Mouse (Mus musculus) brown adipose tissue, adult 24 weeks (tissue): ENCODE results near the gene Pde1a. TPM values are rescaled to one million over a fixed set of nuclear protein-coding genes. Genes with fewer than 3 reads are reported as not detected.
"Not testable (repeated sequence)": the region's sequence is repeated elsewhere in the genome, so short reads cannot be mapped to it uniquely, and the experiment has no call there.

Experiments
- H3K27ac ChIP-seq: fragments of 200-500 bp; replicated peaks from 2 replicates; pipeline ENCODE4 v1.5.1; 2012; ENCODE audit warnings: low read depth, mild to moderate bottlenecking, low read length
- H3K4me1 ChIP-seq: fragments of 200-500 bp; 2 replicates; pipeline ENCODE4 v1.6.1; 2012; ENCODE audit warnings: low read length, mixed read lengths; ENCODE audit not compliant: control insufficient read depth, insufficient read depth, insufficient read length
- H3K4me3 ChIP-seq: fragments of 200-500 bp; 2 replicates; pipeline ENCODE4 v1.5.1; 2012; ENCODE audit warnings: low read depth, mild to moderate bottlenecking, low read length, moderate library complexity; ENCODE audit not compliant: insufficient read depth
- polyA plus RNA-seq: library from polyadenylated mRNA; stranded (reverse); fragments of >200 nt; gene quantifications from 2 replicates; pipeline ENCODE4 v1.2.4, GENCODE M21; 2012; ENCODE audit not compliant: missing spikeins, insufficient read depth, insufficient read length

The Pde1a gene
- polyA plus RNA-seq, 1 experiment: 32.2 TPM

DNA sequence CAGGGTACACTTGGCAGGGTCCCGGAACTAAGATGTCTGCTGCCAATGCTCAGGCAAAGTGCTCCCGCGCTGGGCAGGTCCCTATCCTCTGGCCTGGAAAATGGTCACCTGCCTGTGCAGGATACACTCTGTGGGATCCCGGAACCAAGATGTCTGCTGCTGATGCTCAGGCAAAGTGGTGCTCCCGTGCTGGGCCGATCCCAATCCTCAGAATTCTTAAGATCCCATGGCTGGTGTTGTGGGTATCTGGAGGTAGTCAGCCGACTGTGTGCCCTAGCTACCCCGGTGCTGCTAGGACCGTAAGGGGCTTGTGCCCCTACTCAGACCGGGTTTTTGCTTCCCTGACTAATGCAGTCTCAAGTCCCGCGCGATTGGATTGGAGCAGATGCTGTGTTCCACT, 281.9 kb downstream of the Pde1a start:
- not testable (repeated sequence) for H3K4me3 ChIP-seq, H3K27ac ChIP-seq, H3K4me1 ChIP-seq

DNA sequence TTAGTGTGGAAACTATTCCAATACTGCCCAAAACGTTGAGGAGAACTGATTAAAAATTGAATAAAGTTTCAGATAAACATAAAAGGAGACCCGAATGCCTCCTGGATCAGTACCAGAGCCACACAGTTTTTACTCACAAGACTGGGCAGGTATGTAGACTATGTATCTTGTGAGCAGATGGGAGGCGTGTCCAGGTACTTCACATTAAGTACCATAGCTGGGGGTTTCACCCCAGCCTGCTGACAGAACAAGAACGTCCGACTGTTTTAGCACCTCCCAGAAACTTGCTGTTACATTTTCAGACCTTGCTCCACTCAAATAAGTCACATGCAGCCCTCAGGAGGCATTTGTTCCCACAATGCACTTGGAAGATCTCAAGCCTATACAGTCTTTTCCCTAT, 289.7 kb downstream of the Pde1a start:
- Histone ChIP-seq H3K4me3 (no peak overlapping the region), H3K27ac (no peak overlapping the region), H3K4me1 (no peaks in the 10 kb centered on the region)

DNA sequence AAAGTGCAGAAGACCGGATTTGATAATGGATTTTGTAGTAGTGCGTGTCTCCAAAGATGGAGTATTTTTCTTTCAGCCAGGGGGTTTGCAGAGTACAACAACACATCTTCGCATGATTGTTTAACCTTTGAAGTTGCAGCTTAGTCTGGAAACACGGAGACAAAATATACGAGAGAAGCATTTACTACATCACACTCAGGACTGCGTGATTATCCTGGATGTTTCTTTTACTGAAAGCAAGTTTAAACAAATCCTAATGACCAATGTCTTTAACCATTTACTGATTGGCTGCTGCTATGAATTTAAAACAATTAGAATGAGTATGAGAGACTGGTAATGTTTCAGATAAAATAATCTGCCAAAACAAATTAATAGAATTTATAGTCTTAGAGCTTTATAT, 290.2 kb downstream of the Pde1a start:
- no peaks in the 10 kb centered on the region for H3K4me1 ChIP-seq
- no peak overlapping the region for H3K4me3 ChIP-seq
- no peak overlapping the region for H3K27ac ChIP-seq

DNA sequence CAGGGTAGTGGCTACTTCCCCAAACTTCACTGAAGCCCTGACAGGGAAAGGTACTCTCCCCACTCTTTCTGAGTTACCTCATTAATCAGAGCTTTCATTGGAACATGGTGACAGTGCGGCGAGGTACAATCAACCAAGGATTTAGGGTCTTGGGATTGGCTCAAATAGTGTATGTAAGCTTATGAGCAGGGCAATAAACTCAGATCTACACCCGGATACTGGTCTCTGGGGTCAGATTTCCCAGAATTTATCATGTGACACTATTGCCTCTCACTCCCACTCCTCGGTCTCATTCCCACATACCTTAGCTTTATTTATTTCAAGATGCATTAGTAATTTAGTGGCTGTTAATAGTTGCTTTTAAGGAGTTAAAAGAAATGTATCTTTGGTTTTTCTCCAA, 303.4 kb downstream of the Pde1a start:
- no peak overlapping the region for H3K4me3 ChIP-seq
- H3K27ac ChIP-seq: no peak overlapping the region
- no peaks in the 10 kb centered on the region for H3K4me1 ChIP-seq

DNA sequence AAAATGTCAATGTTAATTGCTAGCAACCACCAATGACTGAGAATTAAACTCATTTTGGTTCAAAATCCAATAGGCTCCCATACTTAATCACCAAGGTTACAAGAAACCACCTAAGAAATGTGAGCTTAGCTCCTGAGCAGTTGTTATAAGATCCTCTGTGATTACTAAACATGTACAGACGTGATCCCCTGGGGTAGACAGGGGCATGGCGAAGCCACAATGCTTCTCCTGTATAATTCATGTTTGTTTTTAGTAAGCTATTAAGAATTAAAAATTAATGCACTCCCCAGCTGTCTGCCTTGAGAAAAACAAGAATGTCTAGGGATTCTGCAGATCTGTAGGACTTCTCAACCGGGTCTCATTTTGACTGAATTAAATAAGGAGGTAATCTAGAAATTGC, 309.7 kb downstream of the Pde1a start:
- Histone ChIP-seq H3K27ac (no peak overlapping the region), H3K4me1 (no peaks in the 10 kb centered on the region)

GRCm38 (mm10) chr2:79815708-79816484, 313.4 kb downstream of the Pde1a start:
- no peak overlapping the region for H3K27ac ChIP-seq

More for the DNA sequence above, 309.7 kb downstream of the Pde1a start:
- H3K4me3 ChIP-seq: no peak overlapping the region

GRCm38 (mm10) chr2:79798627-79799026, 330.6 kb downstream of the Pde1a start:
- Histone ChIP-seq H3K4me1 (no peaks in the 10 kb centered on the region), H3K27ac (no peak overlapping the region), H3K4me3 (no peak overlapping the region)

More at GRCm38 (mm10) chr2:79815708-79816484, 313.4 kb downstream of the Pde1a start:
- Histone ChIP-seq H3K4me3 (no peak overlapping the region), H3K4me1 (no peaks in the 10 kb centered on the region)

GRCm38 (mm10) chr2:79797444-79797843, 331.8 kb downstream of the Pde1a start:
- H3K4me1 ChIP-seq: no peaks in the 10 kb centered on the region
- no peak overlapping the region for H3K27ac ChIP-seq
- H3K4me3 ChIP-seq: no peak overlapping the region

- H3K27ac ChIP-seq: 0 out of 2 replicates have a peak overlapping the region, but pooled peaks have one; percentile 8
- no peak overlapping the region for H3K4me3 ChIP-seq
- H3K4me1 ChIP-seq: no peaks in the 10 kb centered on the region
Observed at GRCm38 (mm10) chr2:79793186-79793585, 336.1 kb downstream of the Pde1a start.

DNA sequence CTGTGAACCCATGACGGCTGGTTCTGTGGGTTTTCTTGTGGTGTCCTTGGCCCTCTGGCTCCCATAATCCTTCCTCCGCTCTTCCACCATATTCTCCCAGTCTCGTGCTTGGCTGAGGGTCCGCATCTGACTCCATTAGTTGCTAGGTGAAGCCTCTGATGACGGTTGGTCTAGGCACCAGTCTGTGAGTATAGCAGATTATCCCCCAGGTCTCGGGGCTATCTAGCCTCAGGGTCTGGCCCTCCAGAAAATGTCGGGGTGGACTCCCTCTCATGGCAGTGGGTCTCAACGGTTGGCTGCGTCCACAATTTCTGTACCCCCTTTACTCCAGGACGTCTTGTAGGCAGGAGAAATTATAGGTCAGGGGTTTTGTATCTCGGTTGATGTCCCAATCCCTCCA, 342.8 kb downstream of the Pde1a start:
- Histone ChIP-seq H3K4me3 (no peak overlapping the region), H3K27ac (no peak overlapping the region), H3K4me1 (no peaks in the 10 kb centered on the region)

- Histone ChIP-seq H3K27ac (no peak overlapping the region), H3K4me3 (no peak overlapping the region), H3K4me1 (no peaks in the 10 kb centered on the region)
Observed at GRCm38 (mm10) chr2:79785541-79786134, 343.6 kb downstream of the Pde1a start.

Other genes starting within 250 kb of the Pde1a start
- not detected in 2 replicates for gene Prdx6b, start 163.0 kb upstream of the Pde1a start, polyA plus RNA-seq
- 13.0 and 15.3 TPM in 2 replicates for gene Dnajc10, start 186.0 kb upstream of the Pde1a start, polyA plus RNA-seq